Mouse (Mus musculus) cerebellum, adult 11-12 months (tissue): ENCODE measurements around the gene Trim47.
A peak's percentile ranks its signal among the peaks of the same experiment; 100 is the strongest.
"Not testable (repeated sequence)": the region's sequence is repeated elsewhere in the genome, so short reads cannot be mapped to it uniquely, and the experiment has no call there.

Source experiments
- DNase-seq: peaks from one replicate; pipeline ENCODE4 v3.0.0; 2022

Gene Trim47

DNA sequence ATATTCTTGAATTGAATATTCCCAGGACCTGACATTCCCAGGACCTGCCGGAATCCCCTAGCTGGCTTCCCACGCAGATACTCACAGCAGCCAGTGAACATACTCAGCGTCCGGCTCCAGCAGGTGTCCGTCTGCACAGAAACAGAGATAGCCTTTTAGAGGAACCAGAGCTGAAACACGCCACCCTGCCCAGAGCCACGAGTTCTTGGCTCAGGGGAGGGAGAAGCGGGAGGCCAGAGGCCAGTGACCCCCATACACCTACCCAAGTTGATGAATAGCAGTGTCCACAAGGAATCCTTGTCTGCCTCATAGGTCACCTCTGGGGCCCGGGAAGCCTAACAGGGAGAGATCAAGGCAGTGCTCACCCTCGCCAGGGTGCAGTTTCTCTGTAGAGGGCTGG lies 7.2 kb upstream of the Trim47 start:
- peak; percentile 31 for DNase-seq

DNA sequence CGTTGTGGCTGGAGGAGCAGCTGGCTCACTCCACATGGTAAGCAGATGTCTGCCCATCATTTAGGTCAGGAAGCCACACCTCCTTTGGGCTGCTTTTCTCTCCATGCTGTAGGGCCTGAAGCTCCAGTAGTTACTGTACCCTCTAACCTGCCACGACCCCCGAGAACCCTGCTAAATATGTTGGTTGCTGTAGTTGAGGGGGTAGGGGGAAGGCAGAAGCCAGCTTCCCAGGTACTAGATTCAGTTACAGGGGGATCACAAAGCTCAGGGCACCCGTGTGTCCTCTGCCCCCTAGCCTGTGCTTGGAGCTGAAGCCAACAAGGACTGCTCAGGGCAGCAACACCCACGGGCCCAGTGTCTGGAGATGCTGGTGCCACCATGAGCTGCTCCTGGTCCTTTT lies 6.5 kb upstream of the Trim47 start:
- DNase-seq, result no peak

DNA sequence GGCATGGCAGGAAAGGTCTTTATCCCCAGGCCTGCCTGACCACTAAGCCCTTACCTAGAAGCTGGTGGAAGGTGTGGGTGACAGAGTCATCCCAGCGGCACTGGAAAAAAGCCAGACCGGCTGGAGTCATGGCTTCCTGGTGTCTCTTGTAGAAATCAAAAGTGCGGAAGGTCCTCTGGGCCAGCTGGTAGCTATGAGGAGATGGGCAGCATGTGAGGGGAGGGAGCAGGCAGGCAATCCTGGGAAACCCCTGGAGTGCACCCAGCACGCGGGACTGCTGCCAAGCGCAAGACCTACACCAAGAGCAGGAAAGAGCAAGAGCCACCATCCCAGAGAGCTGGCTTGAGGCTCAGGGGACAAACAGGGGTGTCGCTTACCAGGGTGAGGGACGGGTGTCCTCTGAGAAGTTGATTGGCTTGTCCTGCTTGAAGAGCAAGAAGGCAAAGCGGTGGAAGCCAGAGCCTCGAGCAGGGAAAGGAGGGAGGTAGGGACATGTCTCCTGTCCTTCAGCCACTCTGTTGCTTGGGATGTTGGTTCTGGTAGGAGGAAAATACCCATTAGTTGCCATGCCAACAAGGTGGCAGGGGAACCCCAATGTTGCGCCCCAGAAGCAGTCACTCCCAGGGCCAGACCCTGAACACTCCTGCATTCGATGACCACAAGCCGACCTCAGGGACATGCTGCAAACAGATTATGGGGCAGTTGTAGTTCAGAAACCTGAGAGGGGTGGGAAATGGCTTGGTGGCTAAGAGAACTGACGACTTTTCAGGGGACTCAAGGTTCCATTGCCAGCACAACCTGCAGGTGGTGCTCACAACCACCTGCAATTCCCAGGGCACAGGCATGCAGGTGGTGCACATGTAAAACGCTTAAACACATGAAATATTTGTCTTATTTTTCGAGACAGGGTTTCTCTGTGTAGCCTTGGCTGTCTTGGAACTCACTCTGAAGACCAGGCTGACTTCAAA lies 5.6 kb upstream of the Trim47 start:
- peak; percentile 66 for DNase-seq

DNA sequence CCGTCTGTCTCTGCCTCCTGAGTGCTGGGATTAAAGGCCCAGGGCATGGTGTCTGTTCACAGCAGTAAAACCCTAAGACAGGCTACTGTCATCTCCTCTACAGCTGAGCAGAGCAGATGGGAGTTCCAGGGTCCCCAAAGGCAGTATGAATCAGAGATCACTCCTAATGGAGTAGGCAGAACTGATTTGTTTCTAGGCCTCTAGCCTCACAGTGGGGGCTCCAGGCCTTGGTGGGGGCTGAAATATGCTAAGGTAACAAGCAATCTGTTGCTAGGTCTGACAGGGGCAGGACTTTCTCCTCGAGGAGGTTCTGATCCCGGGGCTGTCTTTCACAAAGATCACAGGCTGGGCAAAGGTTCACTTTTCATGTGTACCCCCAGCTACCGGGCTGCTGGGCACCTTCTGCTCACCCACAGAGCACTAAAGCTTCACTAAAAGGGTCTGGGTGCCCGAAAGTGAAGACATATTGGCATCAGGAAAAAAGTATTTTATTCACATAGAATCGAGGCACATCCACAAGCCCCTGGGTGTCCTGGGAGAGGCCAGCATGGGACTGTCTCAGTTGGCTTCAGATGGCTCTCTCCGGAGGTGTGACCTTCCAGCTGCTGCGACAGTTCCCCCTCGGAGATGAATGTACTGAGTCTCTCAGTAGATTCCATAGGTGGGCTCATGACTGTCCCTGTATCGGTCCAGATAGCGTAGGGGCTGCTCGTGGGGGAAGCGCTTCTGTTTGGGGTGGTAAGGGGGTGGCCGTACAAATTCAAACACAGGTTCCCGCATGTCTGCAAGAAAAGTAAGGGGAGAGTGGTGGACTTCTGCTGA lies 4.5 kb upstream of the Trim47 start:
- peak; percentile 51 for DNase-seq

DNA sequence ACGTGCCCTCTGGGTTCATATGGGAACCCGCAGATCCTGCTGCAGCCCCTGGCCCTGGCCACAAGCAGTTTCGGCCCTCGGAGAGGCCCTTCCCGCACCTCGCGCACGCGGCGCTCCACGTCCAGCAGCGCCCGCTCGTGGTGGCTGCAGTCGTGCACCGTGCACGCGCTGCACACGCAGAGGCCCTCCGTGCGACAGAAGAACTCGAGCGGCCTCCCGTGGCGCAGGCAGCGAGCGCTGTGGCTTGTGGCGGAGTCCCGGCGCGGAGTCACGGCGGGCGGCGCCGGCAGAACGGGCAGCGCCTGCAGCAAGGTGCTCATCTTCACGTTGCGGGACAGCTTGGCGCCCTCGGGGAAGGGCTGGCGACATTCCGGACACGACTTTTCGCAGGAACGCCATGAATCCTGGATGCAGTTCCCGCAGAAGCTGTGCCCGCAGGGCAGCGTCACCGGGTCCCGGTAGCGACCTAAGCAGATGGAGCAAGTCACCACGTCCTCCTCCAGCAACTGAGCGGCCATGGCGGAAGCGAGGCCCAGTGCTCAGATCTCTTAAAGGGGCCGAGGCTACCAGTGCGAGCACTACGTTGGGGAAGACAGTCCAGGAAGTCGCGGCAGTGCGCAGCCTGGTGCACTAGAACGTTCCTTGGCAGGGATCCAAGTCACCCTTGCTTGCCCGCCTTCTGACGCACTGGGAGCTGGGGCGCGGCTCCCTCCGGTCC lies 3.6 kb upstream of the Trim47 start, which contains the start of gene Trim65:
TSS of gene Trim65 (minus strand) at position 641 of the 718 bp plus-strand sequence.
- peak; percentile 84 for DNase-seq

- no peak for DNase-seq
Measured at GRCm38 (mm10) chr11:116129993-116130487, 3.0 kb upstream of the Trim47 start.

DNA sequence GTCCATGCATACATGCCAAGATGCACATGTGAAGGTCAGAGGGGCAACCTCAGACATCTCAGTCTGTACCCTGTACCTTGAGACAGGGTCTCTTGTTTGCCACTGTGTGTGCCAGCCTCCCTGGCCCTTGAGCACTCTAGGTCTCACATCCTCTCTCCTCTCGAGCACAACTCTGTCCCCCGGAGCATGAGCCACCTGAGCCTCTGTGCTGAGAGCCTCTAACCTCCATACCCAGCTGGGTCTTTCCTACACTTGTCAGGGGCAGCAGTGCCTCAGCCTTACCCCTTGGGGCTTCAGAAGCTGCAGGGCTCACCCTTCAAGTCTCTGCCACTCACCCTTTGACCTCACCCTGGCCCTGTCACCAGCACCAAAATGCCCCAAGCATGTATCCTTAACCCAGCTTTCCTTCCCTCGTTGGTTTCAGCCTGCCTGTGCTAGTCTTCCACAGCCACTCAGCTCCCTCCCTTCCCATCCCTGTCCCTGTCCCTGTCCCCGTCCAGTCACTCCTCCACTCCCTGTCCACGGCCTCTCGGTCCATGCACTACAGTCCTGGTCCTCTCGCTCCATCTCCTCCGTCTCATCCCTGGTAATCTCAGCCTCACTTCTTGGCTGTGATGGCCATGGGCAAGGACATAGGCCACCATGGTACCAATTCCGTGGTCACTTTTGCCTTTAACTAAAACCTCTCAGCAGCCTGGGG lies 2.2 kb upstream of the Trim47 start:
- no peak for DNase-seq

GRCm38 (mm10) chr11:116127986-116128385 lies 976 bp upstream of the Trim47 start:
- DNase-seq, result peak; percentile 38

DNA sequence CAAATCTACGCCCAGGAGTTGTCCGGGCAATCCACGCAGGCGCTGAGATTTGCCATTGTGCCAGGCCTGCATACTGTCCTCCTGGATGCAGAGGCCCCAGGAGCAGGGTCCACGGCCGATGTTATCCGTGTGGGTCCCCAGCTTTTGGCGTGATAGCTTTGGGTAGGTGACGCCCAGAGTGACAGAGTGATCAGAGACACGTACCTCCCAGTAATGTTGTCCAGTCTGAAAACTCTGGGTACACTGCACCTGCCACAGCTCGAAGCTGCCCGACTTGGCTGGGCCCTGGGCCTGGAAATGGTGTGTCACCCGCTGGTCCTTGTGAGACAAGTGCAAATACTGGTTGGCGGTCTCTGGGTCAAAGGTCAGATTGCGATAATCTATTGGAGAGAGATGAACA lies 749 bp downstream of the Trim47 start:
- no peak for DNase-seq

GRCm38 (mm10) chr11:116121731-116122245 lies 5.2 kb downstream of the Trim47 start:
- not testable (repeated sequence) for DNase-seq

DNA sequence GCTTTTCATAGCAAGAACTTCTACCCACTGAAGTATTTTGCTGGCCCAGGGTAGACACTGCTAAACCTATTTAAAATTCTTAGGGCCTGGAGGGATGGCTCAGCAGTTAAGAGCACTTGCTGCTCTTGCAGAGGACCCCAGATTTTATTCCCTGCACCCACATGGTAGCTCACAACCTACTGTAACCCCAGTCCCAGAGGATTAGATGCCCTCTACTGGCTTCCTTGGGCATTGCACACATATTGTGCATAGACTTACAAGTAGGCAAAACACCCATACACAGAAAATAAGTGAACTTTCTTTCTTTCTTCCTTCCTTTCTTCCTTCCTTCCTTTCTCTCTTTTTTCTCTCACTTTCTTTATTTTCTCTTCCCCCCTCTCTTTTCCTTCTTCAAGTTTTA lies 9.2 kb downstream of the Trim47 start:
- DNase-seq, result no peak

GRCm38 (mm10) chr11:116117241-116117640 lies 9.8 kb downstream of the Trim47 start:
- DNase-seq, result no peak

GRCm38 (mm10) chr11:116111611-116112203 lies 15.3 kb downstream of the Trim47 start:
- DNase-seq, result no peak

- no peak for DNase-seq
Measured at GRCm38 (mm10) chr11:116111067-116111466, 15.9 kb downstream of the Trim47 start.

DNA sequence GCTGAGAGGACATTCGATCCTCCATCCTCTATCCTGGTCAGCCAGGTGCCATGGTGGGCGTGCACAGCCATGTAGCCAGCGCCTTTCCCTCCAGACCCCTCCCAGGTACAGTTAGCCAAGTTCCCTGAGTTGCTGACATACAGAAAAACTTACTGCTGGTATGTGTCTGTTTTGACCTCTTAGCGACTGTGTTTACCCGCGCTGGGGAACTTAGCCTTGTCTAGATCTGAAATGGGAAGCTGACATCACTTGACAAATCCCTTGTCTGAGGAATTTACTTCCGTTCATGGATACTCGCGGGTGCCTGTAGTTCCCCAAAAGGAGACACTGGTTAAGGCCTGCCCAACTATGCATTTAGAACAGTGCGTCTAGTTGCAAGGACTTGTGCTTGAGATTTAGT lies 16.5 kb downstream of the Trim47 start:
- DNase-seq, result no peak

GRCm38 (mm10) chr11:116110131-116110530 lies 16.9 kb downstream of the Trim47 start:
- DNase-seq, result no peak

DNA sequence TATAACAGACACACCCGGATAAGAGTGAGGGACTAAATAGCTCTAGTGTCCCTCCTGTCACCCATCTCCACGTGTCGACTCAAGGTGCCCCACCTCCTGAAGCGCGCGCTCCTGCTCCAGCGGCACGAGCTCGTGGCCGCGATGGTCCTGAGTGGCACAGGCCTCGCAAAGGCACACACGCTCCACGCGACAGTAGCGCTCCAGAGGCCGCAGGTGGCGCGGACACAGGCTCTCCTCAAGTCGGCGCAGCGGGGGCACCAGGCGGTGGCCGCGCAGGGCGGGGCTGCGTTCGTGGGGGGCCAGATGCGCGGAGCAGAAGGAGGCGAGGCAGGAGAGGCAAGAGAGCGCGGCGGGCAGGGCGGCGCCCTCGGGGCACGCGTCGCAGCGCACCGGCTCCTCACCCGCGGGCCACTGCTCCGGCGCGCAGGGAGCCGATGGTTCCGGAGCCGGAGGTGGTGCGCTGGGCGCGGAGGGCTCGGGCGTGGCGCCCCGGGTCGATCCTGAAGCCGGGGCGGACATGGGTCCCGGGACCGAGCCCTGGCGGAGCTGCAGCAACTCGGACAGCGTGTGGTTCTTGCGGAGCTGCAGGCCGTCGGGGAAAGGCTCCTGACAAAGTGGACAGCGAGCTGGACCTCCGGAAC lies 17.4 kb downstream of the Trim47 start:
- DNase-seq, result no peak

DNA sequence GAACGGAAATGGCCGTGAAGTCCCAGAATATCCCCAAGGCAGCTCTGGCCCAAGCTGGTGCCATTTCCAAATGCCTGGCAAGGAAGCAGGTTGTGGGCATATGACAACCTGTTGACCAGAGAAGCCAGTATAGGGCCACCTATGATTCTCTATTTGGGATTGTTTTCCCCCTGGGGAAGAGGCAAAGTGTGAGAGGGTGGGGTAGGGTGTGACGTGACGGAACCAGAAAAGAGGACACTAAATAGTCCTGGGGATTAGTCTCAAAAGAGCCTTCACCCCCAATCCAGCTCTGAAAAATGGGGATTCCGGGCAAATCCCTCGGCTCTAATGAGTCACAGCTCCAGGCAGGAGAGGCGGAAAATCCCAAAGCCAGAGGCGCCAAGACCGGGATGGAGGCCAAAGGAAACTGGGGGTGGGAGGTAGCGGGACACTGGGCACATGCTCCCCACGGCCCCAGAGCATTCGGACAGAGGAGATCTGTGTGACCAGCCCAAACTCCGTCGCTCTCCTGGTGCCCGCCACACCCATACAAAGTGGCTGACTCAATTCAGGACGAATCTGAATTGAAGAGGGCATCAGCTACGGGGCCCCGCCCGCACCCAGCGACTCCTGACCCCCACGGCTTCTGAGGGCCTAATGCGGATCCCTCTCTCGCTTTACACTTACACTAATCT lies 18.4 kb downstream of the Trim47 start:
- no peak for DNase-seq

DNA sequence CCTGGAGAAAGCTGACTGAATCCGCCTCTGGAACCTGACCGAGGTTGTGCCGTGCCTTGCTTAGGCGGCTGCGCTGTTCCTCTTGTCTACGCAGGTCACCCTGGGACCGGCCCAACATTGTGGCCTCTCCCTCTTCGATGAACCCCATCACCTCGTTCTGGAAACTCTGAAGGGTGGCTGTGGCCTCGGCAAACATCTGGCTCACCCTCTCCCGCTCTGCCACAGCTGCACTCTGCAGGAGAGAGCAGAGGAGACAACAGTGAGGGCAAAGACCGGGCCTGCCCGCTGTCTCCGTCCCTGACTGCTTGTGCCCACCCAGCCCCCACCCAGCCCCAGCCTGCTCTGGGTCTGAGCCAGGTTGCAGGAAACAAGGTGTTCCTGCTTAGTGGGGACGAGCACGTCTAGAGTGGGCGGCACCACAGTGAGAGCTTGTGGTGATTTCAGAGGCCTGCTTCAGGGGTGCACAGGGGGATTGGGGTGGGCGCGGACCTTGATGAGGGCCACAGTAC lies 19.2 kb downstream of the Trim47 start:
- DNase-seq, result no peak
